Mouse (Mus musculus) hindbrain, embryonic 14.5 days (tissue): Measurements from ENCODE around the gene Foxo3. TPM values are rescaled to one million over a fixed set of nuclear protein-coding genes. Genes with fewer than 3 reads are reported as not detected.

Experiments used
- ATAC-seq: fragments of 200-750 bp; cut with Nextera tagmentation; 2 replicates; pipeline ENCODE4 v1.8.0; 2017; ENCODE audit warnings: moderate number of reproducible peaks, mild to moderate bottlenecking, moderate TSS enrichment, moderate library complexity; ENCODE audit not compliant: low FRiP score
- DNase-seq: peaks from one replicate; pipeline ENCODE4 v3.0.0-alpha.2; 2015; ENCODE audit warnings: low spot score
- H3K27ac ChIP-seq: fragments of 300-500 bp; sonication (generic); 2 replicates; pipeline ENCODE4 v1.5.1; 2014; ENCODE audit warnings: mild to moderate bottlenecking, moderate library complexity
- H3K27me3 ChIP-seq: fragments of 300-500 bp; sonication (generic); 2 replicates; pipeline ENCODE4 v1.6.1; 2014; ENCODE audit warnings: mild to moderate bottlenecking, low read length, mixed read lengths; ENCODE audit not compliant: control insufficient read depth, insufficient read depth
- H3K36me3 ChIP-seq: fragments of 300-500 bp; sonication (generic); replicated peaks from 2 replicates; pipeline ENCODE4 v1.6.1; 2014; ENCODE audit not compliant: control insufficient read depth, insufficient read depth
- H3K4me1 ChIP-seq: fragments of 300-500 bp; sonication (generic); replicated peaks from 2 replicates; pipeline ENCODE4 v1.6.1; 2014; ENCODE audit warnings: antibody characterized with exemption, low read length, mixed read lengths; ENCODE audit not compliant: control insufficient read depth, insufficient read depth
- H3K4me2 ChIP-seq: fragments of 300-500 bp; sonication (generic); replicated peaks from 2 replicates; pipeline ENCODE4 v1.6.1; 2014; ENCODE audit warnings: mild to moderate bottlenecking, moderate library complexity
- H3K4me3 ChIP-seq: fragments of 300-500 bp; sonication (generic); replicated peaks from 2 replicates; pipeline ENCODE4 v1.5.1; 2014; ENCODE audit warnings: mild to moderate bottlenecking, low read length
- H3K9ac ChIP-seq: fragments of 300-500 bp; sonication (generic); 2 replicates; pipeline ENCODE4 v1.6.1; 2014
- H3K9me3 ChIP-seq: fragments of 300-500 bp; sonication (generic); 2 replicates; pipeline ENCODE4 v1.6.1; 2016; ENCODE audit warnings: low read length; ENCODE audit not compliant: control insufficient read depth
- WGBS: fragments of 180-500 bp; shearing (Covaris S2); extraction: QIAGEN DNeasy Blood & Tissue Kit; methylation state at CpG from one replicate; pipeline ENCODE4 v1.1.7; 2014; 5-methylcytosine and 5-hydroxymethylcytosine counted together
- polyA plus RNA-seq: library from polyadenylated mRNA; unstranded; fragments of >200 nt; fragmentation: Nextera tagmentation; extraction: Ambion mirVana; gene quantifications from 2 replicates; pipeline ENCODE4 v1.2.1, GENCODE M21; 2014

Foxo3 gene
- polyA plus RNA-seq, 1 experiment from 2014 or later = 5.9 TPM

- H3K27ac ChIP-seq = no peak overlapping the region
- 77% methylated on average over 2 of the region's 2 CpGs for WGBS
Measured at GRCm38 (mm10) chr10:42154727-42155126, 121.8 kb downstream of the Foxo3 start.

GRCm38 (mm10) chr10:42152426-42153205 is 123.9 kb downstream of the Foxo3 start:
- Histone ChIP-seq H3K9me3 (no peaks in the 10 kb centered on the region), H3K27me3 (no peaks in the 10 kb centered on the region), H3K4me1 (0 out of 2 replicates have a peak, but pooled peaks cover 4% of the 10 kb centered on the region), H3K36me3 (no peaks in the 10 kb centered on the region), H3K4me3 (no peak overlapping the region), H3K9ac (no peak overlapping the region), H3K27ac (peak overlapping the region; percentile 21; the same call in 1 of the 2 replicates), H3K4me2 (no peak overlapping the region)
- DNase-seq (no peak), ATAC-seq (no peak)
- WGBS = 42% methylated on average over 14 of the region's 14 CpGs

More at GRCm38 (mm10) chr10:42154727-42155126, 121.8 kb downstream of the Foxo3 start:
- Histone ChIP-seq H3K4me2 (no peak overlapping the region), H3K9me3 (peaks cover 7% of the 10 kb centered on the region; the same call in 1 of the 2 replicates), H3K27me3 (no peaks in the 10 kb centered on the region), H3K36me3 (no peaks in the 10 kb centered on the region), H3K4me1 (0 out of 2 replicates have a peak, but pooled peaks cover 4% of the 10 kb centered on the region), H3K9ac (no peak overlapping the region), H3K4me3 (no peak overlapping the region)
- no peak for ATAC-seq
- no peak for DNase-seq

- H3K4me2 ChIP-seq = no peak overlapping the region
- H3K27ac ChIP-seq = no peak overlapping the region
- ATAC-seq (no peak), DNase-seq (no peak)
- H3K9ac ChIP-seq = no peak overlapping the region
- H3K36me3 ChIP-seq = no peaks in the 10 kb centered on the region
- H3K4me3 ChIP-seq = no peak overlapping the region
- whole genome bisulfite sequencing = 88% methylated on average over 3 of the region's 3 CpGs
- H3K4me1 ChIP-seq = 0 out of 2 replicates have a peak, but pooled peaks cover 4% of the 10 kb centered on the region
- H3K9me3 ChIP-seq = no peaks in the 10 kb centered on the region
- H3K27me3 ChIP-seq = no peaks in the 10 kb centered on the region
Measured at GRCm38 (mm10) chr10:42149767-42150166, 126.8 kb downstream of the Foxo3 start.

DNA sequence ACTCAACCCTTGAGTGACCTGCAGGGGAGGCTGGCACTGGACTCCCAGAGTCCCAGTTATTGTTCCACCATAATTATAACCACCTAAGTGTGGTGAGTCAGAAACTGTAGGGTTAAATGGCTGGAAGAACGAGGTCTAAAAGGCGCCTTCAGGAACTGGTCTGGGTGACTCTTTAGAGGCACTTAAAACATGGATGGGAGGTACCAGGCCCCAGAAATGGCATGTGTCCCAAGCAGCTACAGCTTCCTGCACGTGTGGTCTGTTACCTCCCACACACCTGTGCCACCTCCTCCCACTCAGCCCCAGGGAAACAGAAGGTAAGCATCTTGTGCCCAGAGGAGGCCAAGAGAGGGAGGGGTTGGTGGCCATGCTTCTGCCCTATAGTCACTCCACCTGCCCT is 128.2 kb downstream of the Foxo3 start:
- H3K4me1 ChIP-seq = 0 out of 2 replicates have a peak, but pooled peaks cover 4% of the 10 kb centered on the region
- WGBS = 85% methylated on average over 3 of the region's 3 CpGs
- no peak overlapping the region for H3K27ac ChIP-seq
- ATAC-seq = no peak
- no peaks in the 10 kb centered on the region for H3K9me3 ChIP-seq
- H3K4me3 ChIP-seq = no peak overlapping the region
- DNase-seq = no peak
- H3K4me2 ChIP-seq = no peak overlapping the region
- no peaks in the 10 kb centered on the region for H3K27me3 ChIP-seq
- no peak overlapping the region for H3K9ac ChIP-seq
- no peaks in the 10 kb centered on the region for H3K36me3 ChIP-seq

- H3K4me2 ChIP-seq = no peak overlapping the region
- no peaks in the 10 kb centered on the region for H3K4me1 ChIP-seq
- H3K27me3 ChIP-seq = no peaks in the 10 kb centered on the region
- no peak overlapping the region for H3K4me3 ChIP-seq
- no peak overlapping the region for H3K27ac ChIP-seq
- no peaks in the 10 kb centered on the region for H3K9me3 ChIP-seq
- no peak for ATAC-seq
- DNase-seq = no peak
- H3K9ac ChIP-seq = no peak overlapping the region
- H3K36me3 ChIP-seq = no peaks in the 10 kb centered on the region
- WGBS = 77% methylated on average over 5 of the region's 5 CpGs
Measured at GRCm38 (mm10) chr10:42145221-42145620, 131.3 kb downstream of the Foxo3 start.

DNA sequence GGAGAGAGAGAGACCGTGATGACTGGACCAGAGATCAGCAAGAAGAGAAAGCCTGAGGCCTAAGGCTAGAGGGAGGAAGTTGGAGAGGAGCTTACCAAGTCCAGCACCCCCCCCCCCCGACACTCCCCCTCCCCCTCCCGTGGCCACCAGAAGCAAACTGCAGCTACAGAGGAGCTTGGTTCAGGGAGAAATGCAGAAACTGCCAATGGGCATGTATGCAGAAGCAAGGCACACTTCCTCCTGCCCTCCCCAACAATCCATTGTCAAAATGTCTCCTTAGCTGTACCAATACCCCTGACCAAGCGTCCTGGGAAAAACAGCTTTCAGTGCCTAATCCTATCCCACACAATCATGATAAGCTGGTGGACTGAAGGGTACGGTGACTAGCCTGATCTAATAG is 131.8 kb downstream of the Foxo3 start:
- Histone ChIP-seq H3K36me3 (no peaks in the 10 kb centered on the region), H3K27ac (no peak overlapping the region), H3K4me2 (no peak overlapping the region), H3K4me1 (no peaks in the 10 kb centered on the region), H3K4me3 (no peak overlapping the region), H3K9ac (no peak overlapping the region), H3K27me3 (no peaks in the 10 kb centered on the region), H3K9me3 (no peaks in the 10 kb centered on the region)
- DNase-seq (no peak), ATAC-seq (no peak)
- 81% methylated on average over 4 of the region's 5 CpGs for WGBS

DNA sequence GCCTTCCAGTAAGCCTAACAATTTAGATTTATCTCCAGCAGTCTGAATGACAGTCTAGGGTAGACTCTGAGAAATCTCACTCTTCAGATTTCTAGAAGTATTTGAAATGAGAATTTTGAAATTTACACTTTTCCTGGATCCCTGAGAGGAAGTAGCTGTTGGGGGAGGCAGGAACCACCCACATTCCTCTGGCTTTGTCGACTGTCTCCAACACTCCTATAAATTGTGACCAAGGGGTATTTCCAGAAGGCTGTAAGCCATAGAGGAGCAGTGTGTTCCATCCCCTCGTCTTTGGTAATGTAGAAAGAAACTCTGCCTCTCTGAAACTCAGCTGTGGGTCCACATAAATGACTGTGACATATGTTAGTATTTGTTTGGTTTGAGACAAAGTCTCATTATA is 132.4 kb downstream of the Foxo3 start:
- Histone ChIP-seq H3K9me3 (no peaks in the 10 kb centered on the region), H3K4me2 (no peak overlapping the region), H3K9ac (no peak overlapping the region), H3K36me3 (no peaks in the 10 kb centered on the region), H3K27ac (no peak overlapping the region), H3K27me3 (no peaks in the 10 kb centered on the region), H3K4me3 (no peak overlapping the region), H3K4me1 (no peaks in the 10 kb centered on the region)
- 66% methylated on average over 2 of the region's 2 CpGs for WGBS
- ATAC-seq = no peak
- no peak for DNase-seq

DNA sequence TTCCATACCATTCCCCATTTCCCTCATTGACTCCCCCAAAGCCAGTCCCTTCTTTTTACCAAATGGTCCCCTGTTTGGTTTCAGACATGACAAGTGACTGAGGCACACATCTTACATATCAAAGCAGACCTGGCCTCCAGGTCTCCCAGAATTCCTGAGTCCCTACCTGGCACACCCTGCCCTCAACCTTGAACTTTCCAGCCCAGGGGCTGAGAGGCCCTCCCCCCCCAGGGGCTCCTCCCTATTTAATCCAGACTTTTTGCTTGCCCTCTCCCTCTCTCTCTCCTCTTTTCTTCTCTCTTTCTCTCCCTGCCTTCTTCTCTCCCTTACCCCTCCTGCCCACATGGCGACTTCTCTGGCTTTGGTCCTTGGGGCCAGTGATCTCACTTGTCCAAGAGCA is 133.8 kb downstream of the Foxo3 start:
- no peaks in the 10 kb centered on the region for H3K9me3 ChIP-seq
- H3K4me1 ChIP-seq = no peaks in the 10 kb centered on the region
- 85% methylated on average over 1 of the region's 1 CpGs for WGBS

DNA sequence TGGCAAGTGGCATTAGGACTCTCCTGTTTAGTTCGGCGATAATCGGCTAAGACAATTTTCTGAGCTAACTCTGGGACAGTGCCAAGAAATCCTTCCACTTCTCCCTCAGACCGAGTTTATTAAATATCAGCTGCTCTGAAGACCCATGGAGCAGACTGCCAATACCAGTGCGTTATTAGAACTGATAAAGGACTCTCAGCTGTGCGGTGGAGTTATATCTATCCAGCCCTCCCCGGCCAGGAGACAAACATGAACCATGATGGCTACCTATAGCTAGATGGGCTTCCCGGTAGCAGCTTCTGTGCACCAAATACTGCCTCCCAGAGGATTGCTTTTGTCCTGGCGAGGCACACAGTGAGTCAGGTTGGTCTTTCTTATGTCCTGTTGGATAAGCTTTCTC is 134.5 kb downstream of the Foxo3 start:
- Histone ChIP-seq H3K9me3 (no peaks in the 10 kb centered on the region), H3K4me3 (no peak overlapping the region), H3K36me3 (no peaks in the 10 kb centered on the region), H3K9ac (no peak overlapping the region), H3K27me3 (no peaks in the 10 kb centered on the region), H3K27ac (no peak overlapping the region), H3K4me2 (no peak overlapping the region), H3K4me1 (no peaks in the 10 kb centered on the region)
- DNase-seq (no peak), ATAC-seq (no peak)
- 79% methylated on average over 9 of the region's 9 CpGs for WGBS

More for the DNA sequence above, 133.8 kb downstream of the Foxo3 start:
- no peak overlapping the region for H3K4me3 ChIP-seq
- DNase-seq = no peak
- no peak for ATAC-seq
- no peak overlapping the region for H3K27ac ChIP-seq
- no peak overlapping the region for H3K9ac ChIP-seq
- H3K36me3 ChIP-seq = no peaks in the 10 kb centered on the region
- H3K27me3 ChIP-seq = no peaks in the 10 kb centered on the region
- no peak overlapping the region for H3K4me2 ChIP-seq
